Mouse (Mus musculus) cerebellum, postnatal 36 days (tissue): ENCODE measurements around the gene Limk2.

Source experiments
- DNase-seq, 2 experiments: peaks; one replicate each; pipeline ENCODE4 v3.0.0; 2021 to 2022; ENCODE audit warnings: mixed read lengths in 2 of 2

Gene Limk2

GRCm38 (mm10) chr11:3412111-3412510 lies 3.1 kb upstream of the Limk2 start:
- no peak for DNase-seq

- DNase-seq: no peak
Measured at GRCm38 (mm10) chr11:3408131-3408996, 625 bp downstream of the Limk2 start.

DNA sequence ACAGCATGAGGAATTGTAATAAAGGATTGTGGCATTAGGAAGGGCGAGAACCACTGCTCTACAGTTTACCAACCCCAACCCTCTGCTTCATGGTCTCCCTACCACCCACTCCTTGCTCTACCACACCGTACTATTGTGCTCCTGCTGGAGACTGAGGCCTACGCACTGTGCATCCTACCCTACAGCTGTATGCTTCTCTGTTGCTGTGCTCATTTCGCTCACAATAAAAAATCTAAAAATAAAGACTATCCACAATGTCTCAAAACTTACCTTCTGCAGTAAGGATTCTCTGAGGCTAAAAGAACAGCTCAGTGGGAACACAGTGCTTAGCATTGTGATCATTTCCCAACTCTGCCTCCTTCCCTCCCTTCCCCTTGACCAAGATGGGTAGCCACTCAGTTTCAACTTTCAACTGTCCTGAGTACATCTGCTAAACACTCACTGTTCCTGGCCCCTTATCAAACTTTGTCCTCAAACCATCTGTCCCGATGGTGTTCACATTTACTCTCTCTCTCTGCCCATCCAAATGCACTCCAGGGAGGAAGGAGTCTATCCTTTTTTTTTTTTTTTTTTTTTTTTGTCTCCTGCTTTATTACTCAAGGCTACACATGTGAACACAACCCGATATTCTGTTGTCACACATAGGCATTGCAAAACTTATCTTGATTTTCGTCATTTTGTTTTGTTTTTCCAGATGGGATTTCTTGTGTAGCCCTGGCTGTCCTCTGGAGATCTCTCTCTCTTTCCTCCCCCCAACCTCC lies 4.5 kb downstream of the Limk2 start:
- no peak for DNase-seq

DNA sequence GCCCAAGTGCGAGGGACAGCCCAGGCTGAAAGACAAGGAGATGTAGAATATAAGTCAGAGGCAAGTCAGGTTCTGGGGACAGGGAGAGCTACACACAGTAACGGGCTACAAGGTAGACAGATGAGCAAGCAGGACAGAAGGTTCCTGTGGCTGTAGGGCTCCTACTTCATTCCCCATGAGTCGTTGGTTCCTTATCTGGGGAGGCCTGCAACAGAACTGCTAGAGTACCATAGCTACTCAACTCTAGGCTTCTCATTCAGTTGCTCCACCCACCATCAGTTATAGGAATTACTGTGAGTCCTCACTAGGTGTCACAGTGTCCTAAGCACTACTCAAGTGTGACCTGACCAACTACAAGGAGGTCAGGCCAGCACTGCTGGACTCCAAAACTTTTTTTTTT lies 6.0 kb downstream of the Limk2 start:
- no peak for DNase-seq

GRCm38 (mm10) chr11:3398318-3398717 lies 10.7 kb downstream of the Limk2 start:
- no peak for DNase-seq

- DNase-seq: no peak
Measured at GRCm38 (mm10) chr11:3396562-3396961, 12.4 kb downstream of the Limk2 start.

- no peak for DNase-seq
Measured at GRCm38 (mm10) chr11:3396091-3396490, 12.9 kb downstream of the Limk2 start.

- no peak for DNase-seq
Measured at GRCm38 (mm10) chr11:3394520-3394919, 14.5 kb downstream of the Limk2 start.

- no peak for DNase-seq
Measured at GRCm38 (mm10) chr11:3392526-3392925, 16.5 kb downstream of the Limk2 start.

- DNase-seq: no peak
Measured at GRCm38 (mm10) chr11:3390789-3391188, 18.2 kb downstream of the Limk2 start.

DNA sequence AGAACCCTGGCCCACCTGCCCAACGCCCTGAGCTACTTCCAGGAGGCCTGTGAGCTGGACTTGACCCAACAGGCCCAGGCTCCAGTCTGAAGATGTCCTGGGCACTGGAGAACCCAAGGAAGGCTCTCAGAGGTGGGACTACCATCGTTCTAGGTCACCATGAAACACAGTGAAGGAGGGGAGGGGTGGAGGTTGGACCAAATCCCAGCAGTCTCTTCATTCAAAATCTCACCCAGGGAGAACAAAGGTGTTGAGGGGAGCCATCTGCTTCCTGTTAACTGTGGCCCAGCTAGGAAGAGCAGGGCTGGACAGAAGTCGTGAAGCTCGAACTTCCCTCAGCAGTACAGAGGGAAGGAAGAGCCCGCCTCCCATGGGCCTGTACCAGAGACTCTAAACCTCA lies 19.0 kb downstream of the Limk2 start:
- peak; percentile 49 to 50 for DNase-seq

DNA sequence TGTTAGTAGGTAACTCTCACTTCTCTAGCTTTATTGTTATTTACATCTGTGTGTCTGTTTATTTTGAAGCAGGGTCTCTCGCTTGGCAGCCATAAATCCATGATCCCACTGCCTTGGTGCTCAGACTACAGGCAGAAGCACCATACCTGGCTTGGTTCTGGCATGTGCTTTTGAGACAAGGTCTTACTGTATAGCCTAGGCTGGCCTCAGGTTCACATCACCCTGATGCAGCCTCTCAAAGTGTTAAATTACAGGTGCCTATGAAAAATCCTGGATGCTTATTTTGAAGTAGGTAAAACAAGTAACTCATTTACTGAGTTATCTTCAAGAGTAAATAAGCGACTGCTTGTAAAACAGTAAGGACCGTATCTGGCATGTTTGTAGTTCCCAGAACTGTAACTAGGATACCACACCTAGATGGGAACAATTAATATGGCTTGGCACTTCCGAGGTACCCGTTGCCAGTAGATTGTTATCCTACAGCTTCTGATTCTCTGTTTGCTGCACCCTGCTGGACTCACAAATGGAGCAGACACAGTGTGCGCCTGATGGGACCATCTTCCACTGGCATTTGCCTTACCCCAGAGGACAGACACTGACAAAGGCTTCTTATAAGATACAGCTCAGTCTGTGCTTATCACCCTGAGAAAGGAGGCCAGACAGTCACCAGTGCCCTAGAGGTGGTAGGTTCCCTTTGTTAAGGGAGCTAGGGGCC lies 21.4 kb downstream of the Limk2 start:
- no peak for DNase-seq

- peak; percentile 91 to 93 for DNase-seq
Measured at GRCm38 (mm10) chr11:3386941-3387368, 22.0 kb downstream of the Limk2 start.

DNA sequence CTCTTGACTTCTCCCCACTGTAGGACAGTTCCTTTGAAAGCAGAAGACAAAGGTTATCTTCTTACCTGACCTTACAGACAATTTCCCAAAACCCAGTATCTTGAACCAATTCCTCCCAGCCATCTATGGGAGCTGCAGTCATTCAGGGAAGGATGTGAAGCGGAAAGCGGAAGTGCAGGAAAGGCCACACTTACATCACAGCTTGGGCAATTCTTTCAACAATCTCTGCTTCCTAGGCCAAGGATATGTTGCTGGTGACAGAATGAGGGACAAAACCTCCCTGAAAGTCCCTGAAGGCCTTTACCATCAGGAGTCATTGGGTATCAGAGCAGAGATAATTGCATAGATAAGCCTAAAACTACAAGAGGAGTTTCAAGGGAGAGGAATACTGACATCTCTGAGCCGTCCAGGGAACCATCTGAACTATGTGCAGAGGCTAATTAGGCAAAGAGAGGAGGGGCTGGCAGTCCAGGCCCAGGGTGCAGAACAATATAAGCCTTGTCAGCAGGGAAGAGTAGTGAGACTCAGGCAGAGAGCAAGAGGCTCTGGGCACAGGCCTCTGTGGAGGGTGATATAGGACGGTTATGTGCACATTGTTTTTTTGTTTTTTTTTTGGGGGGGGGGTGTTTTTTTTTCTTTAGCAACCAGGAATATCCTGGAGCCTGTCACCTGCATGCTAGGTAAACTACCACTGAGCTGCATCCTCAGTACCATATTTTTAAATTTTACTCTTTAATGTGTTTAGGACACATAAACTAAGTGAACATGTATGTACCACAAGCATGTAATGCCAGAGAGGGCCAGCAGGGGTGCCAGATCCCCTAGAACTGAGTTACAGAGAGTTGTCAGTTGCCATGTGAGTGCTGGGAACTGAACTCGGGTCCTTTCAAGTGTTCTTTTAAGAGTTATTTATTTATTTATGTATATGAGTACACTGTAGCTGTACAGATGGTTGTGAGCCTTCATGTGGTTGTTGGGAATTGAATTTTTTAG lies 26.1 kb downstream of the Limk2 start:
- no peak for DNase-seq

DNA sequence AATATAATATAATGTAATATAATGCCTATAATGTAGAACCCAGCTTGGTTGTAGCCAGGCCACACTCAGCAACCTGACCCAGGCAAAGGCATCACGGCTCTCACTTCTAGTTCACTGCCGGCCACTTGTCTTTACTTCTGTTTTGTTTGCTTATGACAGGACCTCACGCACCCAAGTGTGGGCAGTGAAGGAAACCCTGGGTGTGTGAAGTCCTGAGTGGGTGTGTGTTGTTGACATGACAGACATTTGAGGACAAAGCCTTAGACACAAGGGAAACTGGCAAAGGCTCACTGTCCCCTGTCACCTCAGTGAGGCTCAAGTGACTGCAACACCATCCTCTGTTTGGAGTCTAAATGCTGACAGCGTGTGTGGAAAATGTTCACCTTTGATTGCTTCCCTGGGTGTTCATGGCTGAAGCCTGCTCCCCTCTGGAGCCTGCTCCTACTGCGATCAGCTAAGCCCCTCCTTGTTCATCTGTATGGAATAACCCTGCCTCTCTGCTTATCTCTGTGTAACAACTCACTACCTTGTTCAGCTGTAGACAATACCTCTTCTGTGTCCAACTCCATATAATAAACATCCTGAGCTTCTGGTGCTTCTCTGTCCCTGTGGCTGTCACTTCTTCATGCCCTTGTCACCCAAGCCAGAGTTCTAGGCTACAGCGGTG lies 27.7 kb downstream of the Limk2 start:
- DNase-seq: no peak

DNA sequence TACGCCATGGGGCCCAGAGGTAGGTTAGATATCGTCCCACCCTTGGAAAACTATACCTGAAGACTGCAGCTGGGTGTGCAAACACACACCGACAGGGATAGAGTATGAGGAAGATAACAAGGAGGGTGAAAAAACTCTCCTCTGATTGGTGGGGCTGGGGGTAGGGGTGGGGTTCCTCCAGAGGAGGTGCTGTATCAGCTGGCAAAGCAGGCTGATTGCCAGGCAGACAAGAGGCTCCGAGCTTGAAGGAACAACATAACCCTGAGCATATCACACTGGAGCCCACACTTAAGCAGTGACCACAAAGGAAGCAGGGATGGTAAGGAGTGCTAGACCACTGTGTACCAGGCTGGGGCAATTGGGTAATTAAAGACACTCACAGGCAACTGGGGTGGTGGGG lies 29.6 kb downstream of the Limk2 start:
- DNase-seq: no peak

- DNase-seq: no peak
Measured at GRCm38 (mm10) chr11:3374741-3375140, 34.2 kb downstream of the Limk2 start.

DNA sequence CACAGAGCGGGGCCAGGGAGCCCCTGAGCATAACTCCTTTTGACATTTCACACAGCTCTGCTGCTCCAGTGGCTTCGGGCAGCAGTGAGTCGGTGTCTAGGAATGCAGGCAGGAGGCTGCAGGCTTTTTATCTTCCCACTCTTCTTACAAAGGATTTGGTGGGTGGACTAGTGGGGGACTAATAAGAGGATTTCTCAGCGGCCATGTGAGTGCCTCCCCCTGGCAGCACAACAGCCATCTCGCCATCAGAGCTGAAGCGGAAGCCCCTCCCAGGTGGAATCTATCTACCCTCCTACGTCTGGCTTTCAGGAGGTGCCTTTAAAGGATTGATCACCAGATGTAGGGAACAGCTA lies 34.7 kb downstream of the Limk2 start:
- DNase-seq: no peak

GRCm38 (mm10) chr11:3373591-3374292 lies 35.2 kb downstream of the Limk2 start:
- no peak for DNase-seq

- DNase-seq: no peak
Measured at GRCm38 (mm10) chr11:3371599-3372295, 37.2 kb downstream of the Limk2 start.
